Mouse (Mus musculus): ENCODE results near the gene Snapc2. TPM values are rescaled to one million over a fixed set of nuclear protein-coding genes. Genes with fewer than 3 reads are reported as not detected.

Gene Snapc2
- polyA plus RNA-seq, 1 experiment = 48.2 TPM

DNA sequence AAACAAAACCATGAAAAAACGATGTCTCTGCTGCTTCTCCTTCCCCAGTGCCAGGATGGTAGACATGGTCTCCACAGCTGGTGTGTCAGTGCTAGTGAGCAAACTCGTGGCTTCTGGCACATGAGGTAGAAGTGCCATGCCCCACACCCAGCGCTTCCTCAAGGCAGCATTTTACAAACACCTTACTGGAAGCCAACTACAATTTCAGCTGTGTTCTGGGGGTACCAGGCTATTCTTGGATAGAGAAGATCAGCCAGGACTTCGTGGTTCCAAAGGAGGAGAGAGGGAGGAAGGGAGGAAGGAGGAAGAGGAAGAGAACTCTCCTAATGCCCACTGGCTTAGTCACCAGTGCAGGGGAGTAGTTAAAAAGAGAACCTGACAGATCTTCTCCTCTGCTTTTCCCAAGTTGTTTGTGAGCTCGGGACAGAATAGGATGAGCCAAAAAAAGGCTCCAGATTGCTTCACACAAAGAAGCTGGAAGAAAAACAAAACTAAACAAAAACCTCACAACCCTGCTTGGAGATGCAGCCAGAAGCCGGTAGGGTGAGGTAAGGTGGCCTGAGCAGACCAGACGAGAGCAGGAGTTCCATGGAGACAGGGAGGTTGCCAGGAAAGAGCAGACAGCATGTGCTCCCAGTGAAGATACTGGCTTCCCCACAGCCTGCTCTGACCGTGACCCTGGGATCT is 10.4 kb downstream of the Snapc2 start:
- peak in 1 of 2 experiments; percentile 58 for DNase-seq (ENCODE audit: extremely low spot score in 1 of 2, low spot score in 1 of 2)

DNA sequence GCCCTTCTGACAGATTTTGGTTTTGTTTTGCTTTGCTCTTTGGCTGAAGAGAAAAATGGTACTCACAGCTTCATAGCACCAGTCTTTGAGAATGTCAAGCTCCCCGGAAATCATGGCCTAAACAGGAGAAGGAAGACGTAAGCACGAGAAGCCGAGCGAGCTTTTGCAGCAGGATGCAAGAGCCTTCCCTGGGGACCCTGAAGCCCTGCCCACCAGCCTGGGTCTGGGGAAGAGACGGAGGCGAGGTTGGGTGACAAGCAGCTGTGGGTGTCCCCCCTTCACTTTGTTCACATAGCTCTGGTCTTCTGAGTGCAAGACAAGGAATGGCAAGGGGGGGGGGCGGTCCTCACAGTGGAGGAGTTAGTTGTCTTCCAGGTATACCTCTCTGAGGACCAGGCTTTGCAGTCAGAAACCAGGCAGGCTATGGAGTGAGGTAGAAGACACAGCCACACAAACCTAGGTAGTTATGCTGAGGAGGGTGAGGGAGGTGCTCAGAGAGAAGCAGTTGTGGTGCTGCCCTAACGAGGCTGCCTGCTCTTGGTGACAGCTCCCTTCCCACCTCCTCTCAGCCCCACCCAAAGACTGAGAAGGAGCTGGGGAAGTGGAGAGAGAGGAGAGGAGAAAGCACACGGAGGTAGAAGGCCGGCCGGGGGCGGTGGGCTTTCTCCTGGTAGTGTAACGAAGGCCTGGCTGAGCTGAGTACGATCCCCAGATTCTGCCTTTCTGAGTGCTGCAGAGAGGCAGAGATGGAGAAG is 12.5 kb downstream of the Snapc2 start:
- DNase-seq (ENCODE audit: extremely low spot score in 1 of 2, low spot score in 1 of 2) = no peak

DNA sequence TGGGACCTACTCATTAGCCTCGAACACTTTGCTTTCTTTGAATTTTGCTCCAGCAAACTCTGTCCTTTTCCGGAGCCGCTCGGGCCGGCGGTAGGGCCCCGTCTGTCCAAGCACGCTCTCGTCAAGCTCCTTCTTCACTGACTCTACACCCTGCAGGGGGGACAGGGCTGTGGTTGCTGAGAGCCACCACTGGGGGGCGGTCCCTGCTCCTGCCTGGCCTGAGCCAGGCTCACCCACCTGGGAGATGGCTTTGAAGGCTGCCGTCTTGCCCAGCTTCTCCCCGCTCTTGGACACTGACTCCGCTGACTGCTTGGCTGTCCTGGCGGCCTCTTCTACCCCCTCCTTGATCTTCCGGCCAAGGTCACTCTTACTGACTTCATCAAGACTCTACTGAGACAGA is 14.7 kb downstream of the Snapc2 start:
- no peak for DNase-seq (ENCODE audit: extremely low spot score in 1 of 2, low spot score in 1 of 2)

DNA sequence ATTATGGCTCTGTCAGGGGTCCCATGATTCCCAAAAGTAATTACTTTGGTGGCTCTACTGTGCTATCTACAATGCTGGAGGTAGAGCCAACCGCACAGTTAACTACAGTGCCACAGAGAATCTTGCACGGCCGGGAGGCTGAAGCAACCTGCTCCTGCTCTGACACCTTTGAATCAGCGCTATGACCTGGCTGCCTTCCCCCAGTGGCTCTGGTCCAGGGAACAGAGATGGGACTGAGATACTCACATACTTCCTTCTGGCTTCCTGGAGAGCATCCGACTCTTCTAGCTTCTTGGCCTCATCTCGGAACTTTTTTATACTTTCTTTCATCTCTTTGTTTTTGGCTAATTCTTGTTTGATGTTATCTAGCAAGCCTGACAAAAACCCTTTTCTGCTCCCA is 16.7 kb downstream of the Snapc2 start:
- no peak for DNase-seq (ENCODE audit: extremely low spot score in 1 of 2, low spot score in 1 of 2)

DNA sequence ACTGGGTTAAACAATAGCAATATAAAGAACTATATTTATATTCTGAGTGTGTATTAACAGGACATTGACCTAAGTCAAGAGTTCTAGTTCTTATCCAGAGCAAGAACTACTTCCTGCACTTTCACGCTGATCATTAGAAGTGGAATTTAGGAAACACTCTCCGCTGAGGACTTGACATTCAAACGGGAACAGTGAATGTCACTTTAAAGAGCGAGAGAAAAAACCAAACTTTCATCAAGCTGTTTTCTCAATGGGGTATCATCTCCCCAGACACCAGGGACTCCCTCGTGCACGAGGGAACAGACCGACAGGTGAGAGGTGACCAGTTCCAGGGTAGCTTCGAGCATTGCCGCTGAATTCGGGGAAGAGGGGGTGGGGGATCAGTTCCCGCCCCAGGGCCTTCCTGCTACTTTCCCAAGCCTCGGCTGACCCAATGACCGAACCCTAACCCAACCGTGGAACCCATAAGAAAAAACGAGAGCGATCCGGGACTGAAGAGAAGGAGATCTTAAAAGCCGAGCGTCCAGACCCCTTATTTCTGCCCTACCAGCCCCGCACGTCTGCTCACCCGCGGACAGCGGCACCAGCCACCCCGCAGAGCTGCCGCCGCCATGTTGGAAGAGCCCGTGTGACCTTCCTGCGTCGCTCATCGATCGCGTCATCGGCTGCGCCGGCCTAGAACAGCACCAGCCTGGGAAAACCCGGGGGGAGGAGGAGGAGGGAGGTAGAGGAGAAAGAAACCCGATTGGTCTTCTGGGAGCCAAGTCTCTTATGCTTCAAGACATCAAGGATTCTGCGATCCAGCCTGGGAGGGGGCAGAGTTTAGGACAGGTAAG is 22.6 kb downstream of the Snapc2 start, which contains the start of gene Timm44:
Gene Timm44, minus strand, starts transcription at position 639 of the 836 bp plus-strand sequence.
- DNase-seq (ENCODE audit: extremely low spot score in 1 of 2, low spot score in 1 of 2) = peak; percentile 94 to 97

DNA sequence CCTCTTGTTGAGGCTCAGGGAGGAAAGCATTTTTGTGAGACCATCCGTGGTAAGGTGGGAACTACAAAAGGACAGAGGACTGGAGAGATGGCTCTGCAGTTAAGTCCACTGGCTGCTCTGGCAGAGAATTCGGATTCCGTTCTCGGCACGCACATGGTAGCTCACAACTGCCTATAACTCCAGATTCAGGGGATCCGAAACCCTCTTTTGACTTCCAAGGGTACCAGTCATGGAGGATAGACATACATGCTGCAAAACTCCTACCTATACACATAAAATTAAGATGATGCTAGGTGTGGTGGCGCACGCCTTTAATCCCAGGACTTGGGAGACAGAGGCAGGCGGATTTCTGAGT is 23.2 kb downstream of the Snapc2 start:
- no peak for DNase-seq (ENCODE audit: extremely low spot score in 1 of 2, low spot score in 1 of 2)

DNA sequence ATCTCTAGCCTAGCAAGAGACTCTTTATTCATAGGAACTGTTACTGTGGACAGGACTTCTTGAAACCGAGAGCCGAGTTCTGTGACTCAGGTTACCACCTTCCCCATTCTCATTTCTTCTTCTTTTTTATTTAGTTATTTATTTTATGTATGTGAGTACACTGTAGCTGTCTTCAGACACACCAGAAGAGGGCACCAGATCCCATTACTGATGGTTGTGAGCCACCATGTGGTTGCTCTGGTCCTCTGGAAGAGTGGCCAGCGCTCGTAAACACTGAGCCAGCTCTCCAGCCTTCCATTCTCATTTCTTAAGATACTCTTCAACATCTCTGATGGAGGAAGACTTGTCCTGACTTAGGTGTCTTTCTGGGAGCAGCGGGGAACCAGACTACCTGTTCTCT is 39.9 kb downstream of the Snapc2 start:
- no peak for DNase-seq (ENCODE audit: extremely low spot score in 1 of 2, low spot score in 1 of 2)

DNA sequence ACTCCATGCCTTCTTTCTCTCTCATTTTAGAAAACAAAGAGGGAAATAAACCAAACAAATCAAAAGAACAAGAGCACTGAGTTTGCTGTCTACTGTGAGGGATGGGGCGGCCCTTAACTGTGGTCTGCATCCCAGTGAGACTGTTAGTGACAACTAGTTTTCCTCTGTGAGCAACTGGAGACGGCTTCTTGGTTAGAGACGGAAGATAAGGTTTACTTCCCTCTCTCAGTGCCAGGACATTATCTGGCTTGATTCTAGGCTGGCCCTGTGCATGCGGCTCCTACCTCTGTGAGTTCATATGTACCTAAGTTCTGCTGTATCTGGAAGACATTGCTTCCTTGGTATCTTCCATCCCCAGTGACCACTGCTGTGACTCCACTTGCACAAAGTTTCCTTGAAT is 44.9 kb downstream of the Snapc2 start:
- no peak for DNase-seq (ENCODE audit: extremely low spot score in 1 of 2, low spot score in 1 of 2)

DNA sequence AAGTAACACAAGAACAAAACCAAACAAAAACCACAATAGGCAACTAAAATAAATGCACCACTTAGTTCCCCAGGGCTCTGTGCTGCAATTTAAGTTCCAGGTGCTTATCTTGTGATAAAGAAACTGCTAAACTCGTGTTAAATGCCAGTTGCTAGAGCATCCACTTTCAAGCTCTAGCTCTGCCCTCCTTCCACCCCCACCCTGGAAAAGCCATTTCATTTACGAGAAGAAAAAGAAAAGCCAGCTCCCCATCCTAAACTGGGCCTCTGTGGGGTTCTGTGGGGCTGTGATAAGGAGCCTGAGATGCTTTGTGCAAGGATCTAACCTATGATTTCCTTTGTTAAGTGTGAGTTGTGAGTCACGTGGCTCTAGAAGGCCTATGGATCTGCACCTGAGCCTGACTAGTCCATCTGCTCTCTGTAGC is 51.3 kb downstream of the Snapc2 start:
- DNase-seq (ENCODE audit: extremely low spot score in 1 of 2, low spot score in 1 of 2) = no peak

Other genes with a start within 250 kb of the Snapc2 start
- gene Cd209f, start 147.2 kb upstream of the Snapc2 start, polyA plus RNA-seq (2012; rRNA removed) = 0.48 and 1.4 TPM in 2 replicates
- gene Cd209g, start 119.0 kb upstream of the Snapc2 start, polyA plus RNA-seq (2012; rRNA removed) = 0.38 and 0.58 TPM in 2 replicates
- 76.1 and 83.7 TPM in 2 replicates for gene Evi5l, start 86.5 kb upstream of the Snapc2 start, polyA plus RNA-seq (2012; rRNA removed)
- 17.4 and 18.3 TPM in 2 replicates for gene Prr36, start 35.6 kb upstream of the Snapc2 start, polyA plus RNA-seq (2012; rRNA removed)
- gene Lrrc8e, start 26.3 kb upstream of the Snapc2 start, polyA plus RNA-seq (2012; rRNA removed) = 0.02 TPM in 2 replicates
- 67.1 and 68.3 TPM in 2 replicates for gene Map2k7, start 14.3 kb upstream of the Snapc2 start, polyA plus RNA-seq (2012; rRNA removed)
- 6.1 and 6.3 TPM in 2 replicates for gene Gm49320, start 14.2 kb upstream of the Snapc2 start, polyA plus RNA-seq (2012; rRNA removed)
- 37.1 and 54.6 TPM in 2 replicates for gene Tgfbr3l, start 4.9 kb upstream of the Snapc2 start, polyA plus RNA-seq (2012; rRNA removed)
- 883 and 1,085 TPM in 2 replicates for gene Ctxn1, start 6.2 kb downstream of the Snapc2 start, polyA plus RNA-seq (2012; rRNA removed)
- 111 and 131 TPM in 2 replicates for gene Timm44, start 22.8 kb downstream of the Snapc2 start, polyA plus RNA-seq (2012; rRNA removed)
- gene Ccl25, start 72.1 kb downstream of the Snapc2 start, polyA plus RNA-seq (2012; rRNA removed) = 22.4 and 23.6 TPM in 2 replicates
- gene Elavl1, start 72.3 kb downstream of the Snapc2 start, polyA plus RNA-seq (2012; rRNA removed) = 39.9 and 40.2 TPM in 2 replicates
- 46.7 and 54.5 TPM in 2 replicates for gene Cers4, start 239.9 kb downstream of the Snapc2 start, polyA plus RNA-seq (2012; rRNA removed)

All from frontal cortex, adult 2 months (tissue).